Mouse (Mus musculus) stomach, embryonic 16.5 days (tissue): ENCODE measurements around the gene Sec22c. TPM values are rescaled to one million over a fixed set of nuclear protein-coding genes. Genes with fewer than 3 reads are reported as not detected.

Experiments
- ATAC-seq: fragments of 200-750 bp; cut with Nextera tagmentation; 2 replicates; pipeline ENCODE4 v1.8.0; 2017; ENCODE audit warnings: moderate number of reproducible peaks, moderate TSS enrichment; ENCODE audit not compliant: insufficient read depth, low FRiP score
- H3K27ac ChIP-seq: fragments of 300-500 bp; sonication (generic); 2 replicates; pipeline ENCODE4 v1.5.1; 2014; ENCODE audit warnings: low read length
- H3K27me3 ChIP-seq: fragments of 300-500 bp; sonication (generic); 2 replicates; pipeline ENCODE4 v1.6.1; 2014; ENCODE audit warnings: low read length, control low read depth, mixed read lengths; ENCODE audit not compliant: control insufficient read depth, insufficient read depth
- H3K36me3 ChIP-seq: fragments of 300-500 bp; sonication (generic); 2 replicates; pipeline ENCODE4 v1.6.1; 2014; ENCODE audit warnings: low read length; ENCODE audit not compliant: control insufficient read depth, insufficient read depth
- H3K4me1 ChIP-seq: fragments of 300-500 bp; sonication (generic); 2 replicates; pipeline ENCODE4 v1.6.1; 2014; ENCODE audit warnings: low read length, control low read depth, mixed read lengths; ENCODE audit not compliant: control insufficient read depth, insufficient read depth
- H3K4me2 ChIP-seq: fragments of 300-500 bp; sonication (generic); 2 replicates; pipeline ENCODE4 v1.6.1; 2014; ENCODE audit warnings: low read depth, low read length, mixed read lengths
- H3K4me3 ChIP-seq: fragments of 300-500 bp; sonication (generic); replicated peaks from 2 replicates; pipeline ENCODE4 v1.5.1; 2014; ENCODE audit warnings: mild to moderate bottlenecking, low read length
- H3K9ac ChIP-seq: fragments of 300-500 bp; sonication (generic); 2 replicates; pipeline ENCODE4 v1.6.1; 2014; ENCODE audit warnings: low read length
- H3K9me3 ChIP-seq: fragments of 300-500 bp; sonication (generic); replicated peaks from 2 replicates; pipeline ENCODE4 v1.6.1; 2016; ENCODE audit warnings: low read length, control low read depth; ENCODE audit not compliant: control insufficient read depth
- WGBS: fragments of 180-500 bp; shearing (Covaris S2); extraction: QIAGEN DNeasy Blood & Tissue Kit; methylation state at CpG from one replicate; pipeline ENCODE4 v1.1.7; 2014; 5-methylcytosine and 5-hydroxymethylcytosine counted together
- polyA plus RNA-seq: library from polyadenylated mRNA; unstranded; fragments of >200 nt; fragmentation: Nextera tagmentation; extraction: Ambion mirVana; gene quantifications from 2 replicates; pipeline ENCODE4 v1.2.1, GENCODE M21; 2015

Gene Sec22c
- 8.8 and 9.4 TPM in 2 replicates for polyA plus RNA-seq

- Histone ChIP-seq H3K36me3 (no peaks in the 10 kb centered on the region), H3K9ac (peak within 1 kb of the TSS; percentile 83), H3K4me3 (peak within 1 kb of the TSS; percentile 88), H3K4me2 (peak within 1 kb of the TSS; percentile 88), H3K4me1 (peaks cover 16% of the 10 kb centered on the region), H3K27me3 (no peaks in the 10 kb centered on the region), H3K9me3 (no peaks in the 10 kb centered on the region), H3K27ac (peak within 1 kb of the TSS; percentile 89)
- peak; percentile 96 for ATAC-seq
- under 1% methylated on average over 69 of the region's 69 CpGs for WGBS
Observed at GRCm38 (mm10) chr9:121704646-121705625, at the start of gene Sec22c. Gene Sec22c (minus strand): TSS chr9:121705490.

GRCm38 (mm10) chr9:121754624-121755023, 49.3 kb upstream of the Sec22c start:
- H3K9me3 ChIP-seq: no peaks in the 10 kb centered on the region
- no peak for ATAC-seq

DNA sequence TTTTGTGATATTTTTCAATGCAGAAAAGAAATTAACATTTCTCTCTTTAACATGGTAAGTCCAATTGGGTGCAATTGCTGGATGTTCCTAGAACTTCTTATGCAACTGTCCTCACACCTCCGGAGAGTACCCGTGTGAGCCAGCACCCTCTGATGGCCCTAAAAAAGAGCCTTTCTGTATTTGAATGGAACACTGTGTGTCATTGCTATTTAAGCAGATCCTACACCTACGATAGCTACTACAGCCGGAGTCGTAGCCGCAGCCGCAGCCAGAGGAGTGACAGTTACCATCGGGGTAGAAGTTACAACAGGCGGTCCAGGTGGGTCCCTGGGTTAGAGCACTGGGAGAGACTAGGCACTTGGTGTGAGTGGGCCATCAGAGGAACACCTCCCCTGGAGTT, 47.5 kb upstream of the Sec22c start:
- H3K9ac ChIP-seq: no peak overlapping the region
- no peaks in the 10 kb centered on the region for H3K27me3 ChIP-seq
- H3K4me1 ChIP-seq: no peaks in the 10 kb centered on the region
- WGBS: 93% methylated on average over 9 of the region's 9 CpGs
- ATAC-seq: no peak
- no peak overlapping the region for H3K4me2 ChIP-seq
- H3K36me3 ChIP-seq: peaks cover 24% of the 10 kb centered on the region
- no peaks in the 10 kb centered on the region for H3K9me3 ChIP-seq
- no peak overlapping the region for H3K27ac ChIP-seq
- H3K4me3 ChIP-seq: no peak overlapping the region

More at GRCm38 (mm10) chr9:121754624-121755023, 49.3 kb upstream of the Sec22c start:
- Histone ChIP-seq H3K4me1 (peaks cover 8% of the 10 kb centered on the region; the same call in 1 of the 2 replicates), H3K27ac (no peak overlapping the region), H3K36me3 (peaks cover 24% of the 10 kb centered on the region), H3K27me3 (no peaks in the 10 kb centered on the region), H3K4me2 (no peak overlapping the region), H3K9ac (no peak overlapping the region), H3K4me3 (no peak overlapping the region)
- WGBS: 87% methylated on average over 3 of the region's 3 CpGs

DNA sequence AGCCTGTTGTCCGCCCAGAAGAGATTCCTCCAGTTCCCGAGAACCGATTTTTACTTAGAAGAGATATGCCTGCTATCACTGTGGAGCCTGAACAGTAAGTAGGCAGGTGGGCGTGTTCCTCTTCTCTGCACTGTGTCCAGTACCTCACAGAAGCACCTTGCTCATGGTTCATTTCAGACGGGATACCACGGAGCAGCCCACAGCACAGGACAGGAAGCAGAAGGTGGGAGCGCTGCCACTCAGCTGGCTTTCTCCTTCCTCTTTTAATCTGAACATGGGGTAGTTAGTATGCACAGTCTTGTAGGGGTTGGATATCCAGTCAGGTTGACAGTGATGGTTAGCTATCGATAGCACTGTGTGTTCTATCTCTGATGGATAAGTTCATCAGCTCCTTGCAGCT, 38.8 kb upstream of the Sec22c start:
- no peak overlapping the region for H3K4me2 ChIP-seq
- H3K27me3 ChIP-seq: no peaks in the 10 kb centered on the region
- H3K9ac ChIP-seq: no peak overlapping the region
- 81% methylated on average over 8 of the region's 8 CpGs for whole genome bisulfite sequencing
- no peak overlapping the region for H3K27ac ChIP-seq
- H3K4me3 ChIP-seq: no peak overlapping the region
- no peaks in the 10 kb centered on the region for H3K9me3 ChIP-seq
- no peak for ATAC-seq
- H3K36me3 ChIP-seq: peaks cover 16% of the 10 kb centered on the region
- no peaks in the 10 kb centered on the region for H3K4me1 ChIP-seq

- Histone ChIP-seq H3K36me3 (peaks cover 11% of the 10 kb centered on the region), H3K4me3 (no peak overlapping the region), H3K27me3 (no peaks in the 10 kb centered on the region), H3K4me2 (no peak overlapping the region), H3K4me1 (no peaks in the 10 kb centered on the region), H3K9ac (no peak overlapping the region), H3K27ac (no peak overlapping the region), H3K9me3 (no peaks in the 10 kb centered on the region)
- WGBS: 94% methylated on average over 3 of the region's 3 CpGs
- ATAC-seq: no peak
Observed at GRCm38 (mm10) chr9:121741168-121741567, 35.9 kb upstream of the Sec22c start.

DNA sequence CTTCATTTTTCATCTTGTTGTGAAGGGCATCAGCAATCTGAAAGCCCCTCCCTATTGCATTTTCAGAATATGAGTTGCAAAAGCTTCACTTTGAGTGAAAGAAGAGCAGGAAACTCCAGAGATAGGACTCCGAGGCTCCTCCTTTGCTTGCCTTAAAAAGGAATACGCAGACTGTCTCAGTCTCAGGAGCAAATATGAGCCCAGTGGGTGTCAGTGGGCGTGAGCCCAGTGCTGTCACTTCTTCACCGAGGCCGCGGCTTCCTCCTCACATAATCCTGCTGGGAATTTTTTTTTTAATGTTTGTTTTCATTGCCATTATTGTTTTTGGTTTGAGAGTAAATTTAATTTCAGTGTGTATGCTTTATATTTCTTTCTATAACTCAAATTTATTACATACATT, 35.2 kb upstream of the Sec22c start:
- Histone ChIP-seq H3K36me3 (peaks cover 13% of the 10 kb centered on the region), H3K4me1 (no peaks in the 10 kb centered on the region), H3K9me3 (no peaks in the 10 kb centered on the region), H3K4me2 (no peak overlapping the region), H3K4me3 (no peak overlapping the region), H3K9ac (no peak overlapping the region), H3K27me3 (no peaks in the 10 kb centered on the region), H3K27ac (no peak overlapping the region)
- 86% methylated on average over 6 of the region's 6 CpGs for WGBS
- ATAC-seq: no peak

- WGBS: under 1% methylated on average over 57 of the region's 87 CpGs
- peak overlapping the region; percentile 92 for H3K4me3 ChIP-seq
- H3K4me2 ChIP-seq: peak overlapping the region; percentile 92
- peak; percentile 42 for ATAC-seq
- H3K27me3 ChIP-seq: no peaks in the 10 kb centered on the region
- H3K9me3 ChIP-seq: no peaks in the 10 kb centered on the region
- peaks cover 9% of the 10 kb centered on the region; the same call in 1 of the 2 replicates for H3K4me1 ChIP-seq
- H3K27ac ChIP-seq: peak overlapping the region; percentile 98
- H3K9ac ChIP-seq: peak overlapping the region; percentile 99
- H3K36me3 ChIP-seq: no peaks in the 10 kb centered on the region
Observed at GRCm38 (mm10) chr9:121719347-121720331, 14.3 kb upstream of the Sec22c start.

GRCm38 (mm10) chr9:121718792-121719318, 13.6 kb upstream of the Sec22c start, which contains the start of gene Nktr:
Gene Nktr (plus strand): TSS chr9:121719169.
- ATAC-seq: peak; percentile 100
- H3K27me3 ChIP-seq: no peaks in the 10 kb centered on the region
- H3K4me2 ChIP-seq: peak within 1 kb of the TSS; percentile 92
- WGBS: under 1% methylated on average over 51 of the region's 61 CpGs
- H3K27ac ChIP-seq: peak within 1 kb of the TSS; percentile 98
- peak within 1 kb of the TSS; percentile 92 for H3K4me3 ChIP-seq
- no peaks in the 10 kb centered on the region for H3K36me3 ChIP-seq
- peak within 1 kb of the TSS; percentile 99 for H3K9ac ChIP-seq
- H3K9me3 ChIP-seq: no peaks in the 10 kb centered on the region
- H3K4me1 ChIP-seq: peaks cover 9% of the 10 kb centered on the region; the same call in 1 of the 2 replicates
